In genomic region chr1:161607446-161607845, GRCm38 (mm10) we compare ENCODE assay signal across 22 mouse cellular contexts.
DNase-seq lines count a peak whose midpoint lies in the region; ATAC-seq lines count a peak whose summit lies in the region.
"Had no signal": no experiment of that assay in that cellular context is flagged by ENCODE, and none has a peak within 500 bp of the region (broad histone marks: within the 10 kb centered on the region; RNA-seq: fewer than 3 reads in every experiment).

No protein-coding gene starts in this region.

- peak; percentile 31; the same call in 1 of the 2 replicates for ATAC-seq in forebrain, embryonic 16.5 days
- ATAC-seq in erythroid progenitor cell, adult 5-6 weeks (replicated peaks; ENCODE audit: low FRiP score, poor library complexity, severe bottlenecking): no peak

- no peaks in the 10 kb centered on the region for H3K9me3 ChIP-seq in forebrain, embryonic 16.5 days (ENCODE audit: control insufficient read depth, low read length)
- no peaks in the 10 kb centered on the region for H3K9me3 ChIP-seq in forebrain, embryonic 10.5 days
- H3K9me3 ChIP-seq: hindbrain, embryonic 12.5 days had no signal

- H3K27me3 ChIP-seq in forebrain, embryonic 16.5 days (replicated peaks; ENCODE audit: control insufficient read depth, insufficient read depth, low read length): no peaks in the 10 kb centered on the region
- no peaks in the 10 kb centered on the region for H3K27me3 ChIP-seq in forebrain, embryonic 10.5 days (ENCODE audit: poor library complexity, severe bottlenecking)
- H3K27me3 ChIP-seq: hindbrain, embryonic 12.5 days had no signal

- no peak for DNase-seq in forebrain, embryonic 10.5 days (ENCODE audit: extremely low spot score, low spot score)
- DNase-seq in right cerebral cortex, adult 18-20 months: peak; percentile 26
- DNase-seq in right cerebral cortex, postnatal 25 days: no peak
- DNase-seq in fat pad, adult 2 months (ENCODE audit: extremely low read depth, low read depth, low spot score): peak; percentile 28
- DNase-seq in kidney, postnatal 10 days: no peak
- DNase-seq in lung, postnatal 14 days: no peak
- DNase-seq: adrenal gland, adult 8-10 months; cerebellum, adult 11 months; cerebellum, postnatal 25 days; heart, adult 2 months; heart, postnatal 14 days; kidney, adult 2 months; kidney, postnatal 25 days; lung, adult 18-20 months; lung, postnatal 36 days; retina, postnatal 1 day; thymus, postnatal 36 days had no signal

- H3K4me2 ChIP-seq in forebrain, embryonic 16.5 days (ENCODE audit: low read length): no peak overlapping the region
- H3K4me2 ChIP-seq: hindbrain, embryonic 12.5 days; liver, embryonic 11.5 days had no signal

- H3K4me3 ChIP-seq in forebrain, embryonic 16.5 days (replicated peaks; ENCODE audit: low read length): no peak overlapping the region
- no peak overlapping the region for H3K4me3 ChIP-seq in forebrain, embryonic 10.5 days
- H3K4me3 ChIP-seq: heart, adult 2 months; hindbrain, embryonic 12.5 days; left cerebral cortex, adult 2 months had no signal

- 73% methylated on average over 4 of the region's 4 CpGs for WGBS in forebrain, embryonic 16.5 days
- 93% methylated on average over 4 of the region's 4 CpGs for WGBS in forebrain, embryonic 10.5 days

- no peaks in the 10 kb centered on the region for H3K36me3 ChIP-seq in forebrain, embryonic 16.5 days (ENCODE audit: control insufficient read depth, insufficient read depth)
- no peaks in the 10 kb centered on the region for H3K36me3 ChIP-seq in forebrain, embryonic 10.5 days (replicated peaks)
- H3K36me3 ChIP-seq: hindbrain, embryonic 12.5 days had no signal

- H3K27ac ChIP-seq in forebrain, embryonic 16.5 days (ENCODE audit: low read length): no peak overlapping the region
- H3K27ac ChIP-seq in forebrain, embryonic 10.5 days: no peak overlapping the region
- H3K27ac ChIP-seq: heart, adult 2 months; hindbrain, embryonic 12.5 days; left cerebral cortex, adult 2 months had no signal

- no peak overlapping the region for H3K9ac ChIP-seq in forebrain, embryonic 16.5 days (replicated peaks; ENCODE audit: low read depth, low read length)
- H3K9ac ChIP-seq: hindbrain, embryonic 12.5 days had no signal

- no peaks in the 10 kb centered on the region for H3K4me1 ChIP-seq in forebrain, embryonic 16.5 days (replicated peaks; ENCODE audit: control insufficient read depth, insufficient read depth, low read length)
- H3K4me1 ChIP-seq in forebrain, embryonic 10.5 days: no peaks in the 10 kb centered on the region
- H3K4me1 ChIP-seq: hindbrain, embryonic 12.5 days had no signal

Comparison
In these comparisons a context has a peak if more than half of its experiments do, and no peak if none do; other contexts are left out.
1. DNase-seq: peak in right cerebral cortex, adult 18-20 months (single experiment) and fat pad, adult 2 months (single experiment); none in forebrain, embryonic 10.5 days (single experiment), right cerebral cortex, postnatal 25 days (single experiment), kidney, postnatal 10 days (single experiment) and lung, postnatal 14 days (single experiment).